9 mouse cellular contexts compared by ENCODE assay signal in genomic region chr11:67588196-67588827, GRCm38 (mm10).
DNase-seq lines count a peak whose midpoint lies in the region; ATAC-seq and TF ChIP-seq lines count a peak whose summit lies in the region.
"Had no signal": no experiment of that assay in that cellular context is flagged by ENCODE, and none has a peak within 500 bp of the region (broad histone marks: within the 10 kb centered on the region; RNA-seq: fewer than 3 reads in every experiment).

No protein-coding gene starts in this region.

- 0 out of 2 replicates have a peak, but pooled peaks cover 4% of the 10 kb centered on the region for H3K4me1 ChIP-seq in forebrain, embryonic 14.5 days (ENCODE audit: control insufficient read depth, insufficient read depth, low read length)
- H3K4me1 ChIP-seq in forebrain, embryonic 11.5 days (replicated peaks; ENCODE audit: control insufficient read depth, insufficient read depth, low read length) = 0 out of 2 replicates have a peak, but pooled peaks cover 3% of the 10 kb centered on the region
- peaks cover 36 to 81% of the 10 kb centered on the region in 2 experiments for H3K4me1 ChIP-seq in CH12.LX (ENCODE audit: control insufficient read depth in 1 of 2, insufficient read depth in 2 of 2)
- peaks cover 13% of the 10 kb centered on the region for H3K4me1 ChIP-seq in liver, postnatal 0 days (ENCODE audit: insufficient read depth)

- WGBS in forebrain, embryonic 14.5 days = 71% methylated on average over 8 of the region's 8 CpGs
- WGBS in forebrain, embryonic 11.5 days = 90% methylated on average over 8 of the region's 8 CpGs
- WGBS in liver, postnatal 0 days (ENCODE audit: insufficient replicate concordance) = 40% methylated on average over 8 of the region's 8 CpGs

- no peaks in the 10 kb centered on the region for H3K36me3 ChIP-seq in forebrain, embryonic 14.5 days (ENCODE audit: control insufficient read depth, insufficient read depth, low read length)
- H3K36me3 ChIP-seq in forebrain, embryonic 11.5 days (ENCODE audit: control insufficient read depth, insufficient read depth, low read length) = no peaks in the 10 kb centered on the region
- H3K36me3 ChIP-seq in CH12.LX (replicated peaks in 1 of 2; ENCODE audit: control insufficient read depth in 1 of 2, insufficient read depth in 1 of 2, low read length in 1 of 2) = peaks cover 0 to 12% of the 10 kb centered on the region in 2 experiments
- no peaks in the 10 kb centered on the region for H3K36me3 ChIP-seq in liver, postnatal 0 days (replicated peaks; ENCODE audit: insufficient read depth, low read length)

- DNase-seq in forebrain, embryonic 14.5 days (ENCODE audit: low spot score) = peak; percentile 51
- no peak for DNase-seq in forebrain, embryonic 11.5 days (ENCODE audit: low spot score)
- DNase-seq in layer of hippocampus, adult 2 months (ENCODE audit: low spot score in 2 of 2) = no peak
- no peak for DNase-seq in layer of hippocampus, adult 8-10 months (ENCODE audit: low spot score in 2 of 2)
- no peak for DNase-seq in CH12.LX (ENCODE audit: extremely low read depth)
- peak; percentile 28 for DNase-seq in liver, postnatal 0 days
- no peak for DNase-seq in thymus, postnatal 10 days (ENCODE audit: low spot score in 2 of 2)
- no peak for DNase-seq in kidney, adult 8-10 months

- peak overlapping the region; percentile 16; the same call in 1 of the 2 replicates for H3K27ac ChIP-seq in forebrain, embryonic 14.5 days (ENCODE audit: low read depth, low read length)
- no peak overlapping the region for H3K27ac ChIP-seq in forebrain, embryonic 11.5 days (ENCODE audit: low read depth, low read length)
- peak overlapping the region; percentile 86 for H3K27ac ChIP-seq in layer of hippocampus, adult 2 months
- peak overlapping the region; percentile 90 for H3K27ac ChIP-seq in CH12.LX (ENCODE audit: insufficient read depth, low read depth)
- H3K27ac ChIP-seq in liver, postnatal 0 days (ENCODE audit: low read depth) = peak overlapping the region; percentile 71
- H3K27ac ChIP-seq: liver, embryonic 14.5 days had no signal

- H3K9me3 ChIP-seq in forebrain, embryonic 14.5 days (replicated peaks; ENCODE audit: control insufficient read depth, low read length) = no peaks in the 10 kb centered on the region
- no peaks in the 10 kb centered on the region for H3K9me3 ChIP-seq in forebrain, embryonic 11.5 days (ENCODE audit: control insufficient read depth, low read length)
- H3K9me3 ChIP-seq in CH12.LX (replicated peaks; ENCODE audit: low read length) = no peaks in the 10 kb centered on the region
- no peaks in the 10 kb centered on the region for H3K9me3 ChIP-seq in liver, postnatal 0 days (ENCODE audit: low read length)

- H3K4me2 ChIP-seq in forebrain, embryonic 14.5 days (ENCODE audit: low read length) = no peak overlapping the region
- no peak overlapping the region for H3K4me2 ChIP-seq in forebrain, embryonic 11.5 days (ENCODE audit: low read depth, low read length, severe bottlenecking)
- H3K4me2 ChIP-seq in CH12.LX (ENCODE audit: insufficient read depth, low read depth, poor library complexity, severe bottlenecking) = peak overlapping the region; percentile 21; the same call in 1 of the 2 replicates
- H3K4me2 ChIP-seq in liver, postnatal 0 days (ENCODE audit: low read depth, low read length) = peak overlapping the region; percentile 59

- in situ Hi-C loops in CH12.LX (cut with MboI; ENCODE audit: low pct_ligation_motif_present, low pct_unique_long_range_greater_than_20kb, low sequenced_read_pairs) = no loop called here

- dilution Hi-C loops in CH12.LX (cut with MboI; ENCODE audit: extremely low pct_ligation_motif_present, extremely low pct_unique_long_range_greater_than_20kb, low sequenced_read_pairs) = no loop called here

- no peak overlapping the region for H3K9ac ChIP-seq in forebrain, embryonic 14.5 days (ENCODE audit: low read length)
- H3K9ac ChIP-seq in forebrain, embryonic 11.5 days (ENCODE audit: low read length) = no peak overlapping the region
- no peak overlapping the region for H3K9ac ChIP-seq in CH12.LX (ENCODE audit: insufficient read depth, low read depth)
- no peak overlapping the region for H3K9ac ChIP-seq in liver, postnatal 0 days (replicated peaks)
- H3K9ac ChIP-seq: liver, embryonic 14.5 days had no signal

- no peaks in the 10 kb centered on the region for H3K79me2 ChIP-seq in CH12.LX (replicated peaks; ENCODE audit: control insufficient read depth, extremely low read depth, insufficient read depth, poor library complexity, severe bottlenecking)

- TF ChIP-seq EP300 in CH12.LX (IDR thresholded peaks at IDR 0.05; ENCODE audit: low read length) = no peak
- no peak for TF ChIP-seq EP300 in liver, postnatal 0 days (IDR thresholded peaks at IDR 0.05; ENCODE audit: low read depth)

- TF ChIP-seq CTCF in layer of hippocampus, adult 2 months (conservative IDR thresholded peaks at IDR 0.05) = no peak
- no peak for TF ChIP-seq CTCF in CH12.LX (conservative IDR thresholded peaks at IDR 0.05 in 1 of 2, IDR thresholded peaks at IDR 0.05 in 1 of 2; ENCODE audit: low read depth in 2 of 2, low read length in 2 of 2)
- TF ChIP-seq CTCF in liver, postnatal 0 days (IDR thresholded peaks at IDR 0.05; ENCODE audit: low read depth) = no peak

- no peak overlapping the region for H3K4me3 ChIP-seq in forebrain, embryonic 14.5 days (ENCODE audit: low read depth, low read length)
- no peak overlapping the region for H3K4me3 ChIP-seq in forebrain, embryonic 11.5 days (ENCODE audit: low read depth, low read length)
- H3K4me3 ChIP-seq in layer of hippocampus, adult 2 months = no peak overlapping the region
- peak overlapping the region in 2 of 3 experiments; percentile 10 to 32 for H3K4me3 ChIP-seq in CH12.LX (replicated peaks in 1 of 3; ENCODE audit: low read depth in 2 of 3, low read length in 2 of 3, poor library complexity in 1 of 3)
- peak overlapping the region; percentile 11; the same call in 1 of the 2 replicates for H3K4me3 ChIP-seq in liver, postnatal 0 days (ENCODE audit: low read depth, low read length)

- TF ChIP-seq POLR2A in CH12.LX (IDR thresholded peaks at IDR 0.05; ENCODE audit: low read depth, low read length) = 0 out of 2 replicates have a peak, but pooled peaks have one; percentile 14

- no peak for TF ChIP-seq RAD21 in CH12.LX (IDR thresholded peaks at IDR 0.05; ENCODE audit: low read depth, low read length)

- no peaks in the 10 kb centered on the region for H3K27me3 ChIP-seq in forebrain, embryonic 14.5 days (replicated peaks; ENCODE audit: control insufficient read depth, insufficient read depth, low read length)
- no peaks in the 10 kb centered on the region for H3K27me3 ChIP-seq in forebrain, embryonic 11.5 days (ENCODE audit: control insufficient read depth, insufficient read depth, low read length)
- no peaks in the 10 kb centered on the region for H3K27me3 ChIP-seq in CH12.LX (replicated peaks)
- no peaks in the 10 kb centered on the region for H3K27me3 ChIP-seq in liver, postnatal 0 days (ENCODE audit: insufficient read depth, low read length)

- peak; percentile 42; the same call in 1 of the 2 replicates for ATAC-seq in forebrain, embryonic 14.5 days
- no peak for ATAC-seq in forebrain, embryonic 11.5 days (replicated peaks; ENCODE audit: low FRiP score)
- peak; percentile 61; the same call in 1 of the 2 replicates for ATAC-seq in liver, postnatal 0 days

TF ChIP-seq in CH12.LX, 34 proteins besides CTCF, POLR2A, EP300 and RAD21:
- TF ChIP-seq RCOR1 (conservative IDR thresholded peaks at IDR 0.05; ENCODE audit: low read depth, low read length) (no peak), GABPA (IDR thresholded peaks at IDR 0.05; ENCODE audit: insufficient replicate concordance, low read depth, low read length) (no peak), ZMIZ1 (IDR thresholded peaks at IDR 0.05; ENCODE audit: low read depth, low read length) (no peak; the same call in 1 of the 2 replicates), POLR2AphosphoS2 (IDR thresholded peaks at IDR 0.05; ENCODE audit: low read depth, low read length) (no peak), BHLHE40 (IDR thresholded peaks at IDR 0.05; ENCODE audit: low read depth, low read length) (no peak), SIN3A (IDR thresholded peaks at IDR 0.05; ENCODE audit: low read length) (no peak), USF1 (IDR thresholded peaks at IDR 0.05; ENCODE audit: low read depth, low read length) (peak; percentile 26; the same call in 1 of the 2 replicates), MAX (IDR thresholded peaks at IDR 0.05; ENCODE audit: low read length) (peak; percentile 73; the same call in 1 of the 2 replicates), PAX5 (IDR thresholded peaks at IDR 0.05; ENCODE audit: low read length) (no peak), HCFC1 (IDR thresholded peaks at IDR 0.05; ENCODE audit: low read depth, low read length) (no peak), CHD2 (IDR thresholded peaks at IDR 0.05; ENCODE audit: low read length) (no peak), UBTF (IDR thresholded peaks at IDR 0.05; ENCODE audit: low read depth, low read length) (no peak), TBP (conservative IDR thresholded peaks at IDR 0.05; ENCODE audit: low read depth, low read length) (no peak), USF2 (conservative IDR thresholded peaks at IDR 0.05; ENCODE audit: low read depth, low read length) (peak; percentile 4; the same call in 1 of the 2 replicates), ZC3H11A (IDR thresholded peaks at IDR 0.05; ENCODE audit: low read depth, low read length) (no peak), MYC (IDR thresholded peaks at IDR 0.05; ENCODE audit: low read depth, low read length) (0 out of 2 replicates have a peak, but pooled peaks have one; percentile 35), MAZ (IDR thresholded peaks at IDR 0.05; ENCODE audit: low read depth, low read length) (no peak), E2F4 (IDR thresholded peaks at IDR 0.05; ENCODE audit: insufficient replicate concordance, low read depth, low read length) (no peak), ETS1 (conservative IDR thresholded peaks at IDR 0.05; ENCODE audit: low read depth, low read length) (no peak), KAT2A (IDR thresholded peaks at IDR 0.05; ENCODE audit: insufficient replicate concordance, low read length) (no peak), MEF2A (IDR thresholded peaks at IDR 0.05; ENCODE audit: borderline replicate concordance, low read depth, low read length) (no peak), ZNF384 (IDR thresholded peaks at IDR 0.05; ENCODE audit: low read depth, low read length) (no peak), MAFK (IDR thresholded peaks at IDR 0.05; ENCODE audit: insufficient replicate concordance, low read length) (no peak), CHD1 (IDR thresholded peaks at IDR 0.05; ENCODE audit: low read depth, low read length) (no peak; the same call in 1 of the 2 replicates), JUND (conservative IDR thresholded peaks at IDR 0.05; ENCODE audit: low read depth, low read length) (no peak; the same call in 1 of the 2 replicates)
TF ChIP-seq in CH12.LX: peak in this region for 4.

Comparison
In these comparisons a context has a peak if more than half of its experiments do, and no peak if none do; other contexts are left out.
1. DNase-seq: peak in forebrain, embryonic 14.5 days (single experiment) and liver, postnatal 0 days (single experiment); none in forebrain, embryonic 11.5 days (single experiment), layer of hippocampus, adult 2 months (0 of 2), layer of hippocampus, adult 8-10 months (0 of 2), CH12.LX (single experiment), thymus, postnatal 10 days (0 of 2) and kidney, adult 8-10 months (0 of 2).
2. H3K4me2 ChIP-seq: peak in CH12.LX (single experiment) and liver, postnatal 0 days (single experiment); none in forebrain, embryonic 14.5 days (single experiment) and forebrain, embryonic 11.5 days (single experiment).
3. H3K4me3 ChIP-seq: peak in CH12.LX (2 of 3) and liver, postnatal 0 days (single experiment); none in forebrain, embryonic 14.5 days (single experiment), forebrain, embryonic 11.5 days (single experiment) and layer of hippocampus, adult 2 months (single experiment).